Mouse (Mus musculus): ENCODE results near the gene Ints6l. TPM values are rescaled to one million over a fixed set of nuclear protein-coding genes. Genes with fewer than 3 reads are reported as not detected.
"Not testable (repeated sequence)": the region's sequence is repeated elsewhere in the genome, so short reads cannot be mapped to it uniquely, and the experiment has no call there.

The Ints6l gene
- total RNA-seq, 2 experiments from 2014 or later, result 30.1 to 38.2 TPM

GRCm38 (mm10) chrX:56524442-56524841 lies 69.8 kb downstream of the Ints6l start, which contains the start of gene Gm10477:
Gene Gm10477 (plus strand): TSS chrX:56524742.
- not testable (repeated sequence) for DNase-seq (ENCODE audit: low spot score in 2 of 2)

GRCm38 (mm10) chrX:56531266-56531665 lies 76.6 kb downstream of the Ints6l start:
- peak; percentile 16 to 79 for DNase-seq (ENCODE audit: low spot score in 2 of 2)

- peak in 1 of 2 experiments; percentile 14 for DNase-seq (ENCODE audit: low spot score in 2 of 2)
Observed at GRCm38 (mm10) chrX:56537162-56537561, 82.5 kb downstream of the Ints6l start.

GRCm38 (mm10) chrX:56549506-56549905 lies 94.8 kb downstream of the Ints6l start, which contains the start of gene Gm648:
Gene Gm648 (minus strand): TSS chrX:56549606.
- no peak for DNase-seq (ENCODE audit: low spot score in 2 of 2)

GRCm38 (mm10) chrX:56553584-56553983 lies 98.9 kb downstream of the Ints6l start:
- no peak for DNase-seq (ENCODE audit: low spot score in 2 of 2)

Other genes starting within 250 kb of the Ints6l start
- gene Gm773, start 242.0 kb upstream of the Ints6l start, total RNA-seq (2021), result not detected
- gene Zfp449, start 108.5 kb upstream of the Ints6l start, total RNA-seq (2021), result 1 to 10 TPM; 3.9 to 4.1 TPM
- gene Smim10l2a, start 80.3 kb upstream of the Ints6l start, total RNA-seq (2021), result 10 to 100 TPM; 14.4 to 17.9 TPM
- gene Gm2174, start 6.9 kb upstream of the Ints6l start, total RNA-seq (2021), result not detected
- gene Gm10477, start 69.9 kb downstream of the Ints6l start, total RNA-seq (2021), result not detected
- not detected for gene Gm648, start 94.7 kb downstream of the Ints6l start, total RNA-seq (2021)
- 10 to 100 TPM; 24.7 to 25.6 TPM for gene Mmgt1, start 143.2 kb downstream of the Ints6l start, total RNA-seq (2021)
- gene Slc9a6, start 154.9 kb downstream of the Ints6l start, total RNA-seq (2021), result 100 to 1,000 TPM; 105 to 117 TPM

Data from layer of hippocampus, adult 18-20 months (tissue).